Mouse (Mus musculus) hindbrain, embryonic 14.5 days (tissue): ENCODE data around the gene Lrmda. TPM values are rescaled to one million over a fixed set of nuclear protein-coding genes. Genes with fewer than 3 reads are reported as not detected.

ENCODE experiments used
- ATAC-seq: fragments of 200-750 bp; cut with Nextera tagmentation; 2 replicates; pipeline ENCODE4 v1.8.0; 2017; ENCODE audit warnings: moderate number of reproducible peaks, mild to moderate bottlenecking, moderate TSS enrichment, moderate library complexity; ENCODE audit not compliant: low FRiP score
- DNase-seq: peaks from one replicate; pipeline ENCODE4 v3.0.0-alpha.2; 2015; ENCODE audit warnings: low spot score
- H3K27ac ChIP-seq: fragments of 300-500 bp; sonication (generic); 2 replicates; pipeline ENCODE4 v1.5.1; 2014; ENCODE audit warnings: mild to moderate bottlenecking, moderate library complexity
- H3K27me3 ChIP-seq: fragments of 300-500 bp; sonication (generic); 2 replicates; pipeline ENCODE4 v1.6.1; 2014; ENCODE audit warnings: mild to moderate bottlenecking, low read length, mixed read lengths; ENCODE audit not compliant: control insufficient read depth, insufficient read depth
- H3K36me3 ChIP-seq: fragments of 300-500 bp; sonication (generic); replicated peaks from 2 replicates; pipeline ENCODE4 v1.6.1; 2014; ENCODE audit not compliant: control insufficient read depth, insufficient read depth
- H3K4me1 ChIP-seq: fragments of 300-500 bp; sonication (generic); replicated peaks from 2 replicates; pipeline ENCODE4 v1.6.1; 2014; ENCODE audit warnings: antibody characterized with exemption, low read length, mixed read lengths; ENCODE audit not compliant: control insufficient read depth, insufficient read depth
- H3K4me2 ChIP-seq: fragments of 300-500 bp; sonication (generic); replicated peaks from 2 replicates; pipeline ENCODE4 v1.6.1; 2014; ENCODE audit warnings: mild to moderate bottlenecking, moderate library complexity
- H3K4me3 ChIP-seq: fragments of 300-500 bp; sonication (generic); replicated peaks from 2 replicates; pipeline ENCODE4 v1.5.1; 2014; ENCODE audit warnings: mild to moderate bottlenecking, low read length
- H3K9ac ChIP-seq: fragments of 300-500 bp; sonication (generic); 2 replicates; pipeline ENCODE4 v1.6.1; 2014
- H3K9me3 ChIP-seq: fragments of 300-500 bp; sonication (generic); 2 replicates; pipeline ENCODE4 v1.6.1; 2016; ENCODE audit warnings: low read length; ENCODE audit not compliant: control insufficient read depth
- WGBS: fragments of 180-500 bp; shearing (Covaris S2); extraction: QIAGEN DNeasy Blood & Tissue Kit; methylation state at CpG from one replicate; pipeline ENCODE4 v1.1.7; 2014; 5-methylcytosine and 5-hydroxymethylcytosine counted together
- microRNA-seq: library from miRNA; unstranded; fragments of <30 nt; microRNA quantifications from one replicate; pipeline ENCODE4, GENCODE M21; 2016
- polyA plus RNA-seq: library from polyadenylated mRNA; unstranded; fragments of >200 nt; fragmentation: Nextera tagmentation; extraction: Ambion mirVana; gene quantifications from 2 replicates; pipeline ENCODE4 v1.2.1, GENCODE M21; 2014

Gene Lrmda
- polyA plus RNA-seq, 1 experiment from 2014 or later, result 0.64 TPM

DNA sequence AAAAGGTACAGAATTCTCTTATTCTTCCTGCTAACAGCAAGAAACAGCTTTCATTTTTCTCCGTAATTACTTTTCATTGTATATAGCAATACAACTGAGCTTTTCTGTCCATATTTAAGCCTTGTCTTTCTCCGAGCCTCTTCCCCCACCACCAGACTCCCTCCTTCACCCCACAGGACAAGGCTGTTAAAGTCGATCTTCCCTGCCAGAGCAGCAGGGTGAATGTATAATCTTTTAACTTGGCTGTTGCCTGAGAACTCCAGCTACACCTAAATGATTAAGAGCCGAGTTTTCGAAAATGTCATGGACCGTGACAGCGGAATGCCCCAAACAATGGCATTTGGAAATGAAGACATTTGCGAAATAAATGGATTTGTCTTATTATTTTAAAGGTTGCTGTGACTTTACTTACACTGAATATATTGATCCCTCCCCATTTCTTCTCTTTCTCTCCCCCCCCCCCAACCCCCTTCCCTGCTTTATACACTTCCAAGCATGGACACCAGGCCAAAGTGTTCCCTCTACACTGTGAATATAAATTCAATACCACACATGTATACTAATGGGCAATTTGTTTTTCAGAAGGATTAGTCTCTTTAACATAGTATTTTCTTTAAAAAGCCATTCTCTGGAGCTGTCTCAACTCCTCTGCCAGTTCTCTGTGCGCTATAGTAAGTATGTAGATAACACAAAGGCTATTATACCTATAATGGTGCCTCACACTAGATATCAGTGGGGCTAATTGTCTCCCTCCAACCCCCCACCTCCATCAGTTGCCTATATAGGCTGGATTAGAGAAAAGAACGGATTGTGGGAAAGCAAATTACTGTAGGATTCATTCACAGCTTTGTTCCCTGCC lies 1075.9 kb downstream of the Lrmda start:
- H3K9ac ChIP-seq, result peak overlapping the region; percentile 31; the same call in 1 of the 2 replicates

GRCm38 (mm10) chr14:23096017-23096336 lies 1076.5 kb downstream of the Lrmda start:
- Histone ChIP-seq H3K4me1 (peaks cover 24% of the 10 kb centered on the region), H3K9me3 (no peaks in the 10 kb centered on the region), H3K36me3 (no peaks in the 10 kb centered on the region), H3K9ac (peak overlapping the region; percentile 31; the same call in 1 of the 2 replicates), H3K4me3 (no peak overlapping the region), H3K4me2 (no peak overlapping the region), H3K27ac (peak overlapping the region; percentile 53), H3K27me3 (no peaks in the 10 kb centered on the region)
- ATAC-seq, result peak; percentile 40; the same call in 1 of the 2 replicates
- no peak for DNase-seq
- 37% methylated on average over 3 of the region's 3 CpGs for WGBS

More for the DNA sequence above, 1075.9 kb downstream of the Lrmda start:
- H3K36me3 ChIP-seq, result no peaks in the 10 kb centered on the region
- H3K27ac ChIP-seq, result peak overlapping the region; percentile 69
- H3K4me2 ChIP-seq, result peak overlapping the region; percentile 22
- no peak overlapping the region for H3K4me3 ChIP-seq
- H3K27me3 ChIP-seq, result no peaks in the 10 kb centered on the region
- ATAC-seq, result no peak; the same call in 1 of the 2 replicates
- peaks cover 24% of the 10 kb centered on the region for H3K4me1 ChIP-seq
- no peaks in the 10 kb centered on the region for H3K9me3 ChIP-seq
- WGBS, result 40% methylated on average over 10 of the region's 10 CpGs
- DNase-seq, result no peak

- ATAC-seq (peak; percentile 27; the same call in 1 of the 2 replicates), DNase-seq (peak; percentile 24)
- H3K27me3 ChIP-seq, result no peaks in the 10 kb centered on the region
- no peak overlapping the region for H3K4me2 ChIP-seq
- no peak overlapping the region for H3K4me3 ChIP-seq
- peaks cover 24% of the 10 kb centered on the region for H3K4me1 ChIP-seq
- WGBS, result 62% methylated on average over 4 of the region's 4 CpGs
- peak overlapping the region; percentile 53 for H3K27ac ChIP-seq
- 0 out of 2 replicates have a peak overlapping the region, but pooled peaks have one; percentile 31 for H3K9ac ChIP-seq
- H3K9me3 ChIP-seq, result no peaks in the 10 kb centered on the region
- H3K36me3 ChIP-seq, result no peaks in the 10 kb centered on the region
These were observed 1076.9 kb downstream of the Lrmda start for GRCm38 (mm10) chr14:23096405-23096804.

Small RNA genes within 50 kb of the gene (microRNA-seq; reads per million reads assigned to microRNA genes)
- gene Gm27532, result not detected

Other genes starting within 250 kb of the Lrmda start
- gene Vdac2, start 194.5 kb upstream of the Lrmda start, polyA plus RNA-seq, result 305 and 316 TPM in 2 replicates
- gene Comtd1, start 170.7 kb upstream of the Lrmda start, polyA plus RNA-seq, result 55.8 and 58.0 TPM in 2 replicates
- 9.3 and 11.6 TPM in 2 replicates for gene Zfp503, start 30.1 kb upstream of the Lrmda start, polyA plus RNA-seq